Mouse (Mus musculus): Measurements from ENCODE around the gene Hnrnpl. TPM values are rescaled to one million over a fixed set of nuclear protein-coding genes. Genes with fewer than 3 reads are reported as not detected.

Hnrnpl gene
- polyA plus RNA-seq, 1 experiment = 633 TPM

DNA sequence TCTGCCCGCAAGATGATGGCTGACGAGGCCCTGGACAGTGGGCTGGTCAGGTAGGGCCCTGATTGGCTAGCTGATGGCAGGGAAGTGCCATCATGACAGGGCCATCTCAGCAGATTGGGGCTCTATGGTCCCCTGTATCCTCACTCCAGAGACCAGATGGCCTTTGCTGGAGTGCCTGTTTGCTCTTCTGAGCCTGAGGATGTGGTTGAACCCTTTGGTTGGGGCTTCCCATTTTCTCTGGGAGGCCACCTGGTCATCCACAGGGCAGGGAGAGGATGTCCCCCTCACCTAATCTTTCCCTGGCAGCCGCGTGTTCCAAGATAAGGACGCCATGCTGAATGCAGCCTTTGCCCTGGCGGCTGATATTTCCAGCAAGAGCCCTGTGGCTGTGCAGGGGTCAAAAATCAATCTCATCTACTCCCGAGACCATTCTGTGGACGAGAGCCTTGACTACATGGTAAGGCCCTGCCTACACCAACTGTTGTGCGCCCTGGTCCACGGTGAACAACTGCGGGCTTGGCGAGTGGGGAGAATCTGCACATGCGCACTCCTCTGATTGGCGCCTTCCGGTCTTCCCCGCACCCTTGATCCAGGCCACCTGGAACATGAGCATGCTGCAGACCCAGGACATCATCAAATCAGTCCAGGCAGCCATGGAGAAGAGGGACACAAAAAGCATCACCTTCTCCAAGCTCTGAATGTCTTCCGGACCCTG lies 23.2 kb downstream of the Hnrnpl start:
- no peaks in the 10 kb centered on the region for H3K27me3 ChIP-seq (ENCODE audit: control insufficient read depth, insufficient read depth, low read length, poor library complexity, severe bottlenecking)
- no peak for TF ChIP-seq POLR2A (IDR thresholded peaks at IDR 0.05; ENCODE audit: insufficient read depth, low read length)
- TF ChIP-seq EP300 (IDR thresholded peaks at IDR 0.05; ENCODE audit: insufficient read depth, low read depth, low read length) = no peak
- TF ChIP-seq CTCF (IDR thresholded peaks at IDR 0.05; ENCODE audit: low read depth, low read length) = no peak
- H3K36me3 ChIP-seq (ENCODE audit: control insufficient read depth, insufficient read depth, low read length, poor library complexity, severe bottlenecking) = no peaks in the 10 kb centered on the region; the same call in 1 of the 2 replicates
- H3K9me3 ChIP-seq (replicated peaks; ENCODE audit: control insufficient read depth, insufficient read depth, low read length, poor library complexity, severe bottlenecking) = no peaks in the 10 kb centered on the region
- no peak overlapping the region for H3K9ac ChIP-seq (ENCODE audit: low read depth, poor library complexity, severe bottlenecking)
- no peak overlapping the region for H3K27ac ChIP-seq (ENCODE audit: insufficient read depth, low read length)
- H3K4me1 ChIP-seq (ENCODE audit: control insufficient read depth, insufficient read depth, low read length) = no peaks in the 10 kb centered on the region
- no peak overlapping the region for H3K4me3 ChIP-seq (ENCODE audit: low read depth, low read length)

DNA sequence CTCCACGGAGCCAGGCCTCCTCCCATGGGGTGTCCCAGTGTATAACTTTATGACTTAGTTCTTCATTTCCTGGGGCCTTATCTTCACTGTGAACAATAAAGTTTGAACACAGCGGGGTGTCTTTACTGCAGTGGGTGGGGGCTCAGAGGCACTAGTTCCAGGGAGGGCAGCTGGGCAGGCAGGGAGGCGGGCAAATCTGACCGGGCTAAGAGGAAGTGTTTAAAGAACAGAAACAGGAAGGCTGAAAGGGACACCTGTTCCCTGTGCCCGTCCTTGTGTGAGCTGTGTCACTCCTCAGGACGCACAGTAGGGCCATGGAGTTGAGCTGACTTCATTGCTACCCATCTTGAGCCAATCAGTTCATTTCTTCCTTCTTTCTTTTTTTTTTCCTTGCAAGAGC lies 23.8 kb downstream of the Hnrnpl start:
- Histone ChIP-seq H3K4me1 (ENCODE audit: control insufficient read depth, insufficient read depth, low read length) (no peaks in the 10 kb centered on the region), H3K9me3 (replicated peaks; ENCODE audit: control insufficient read depth, insufficient read depth, low read length, poor library complexity, severe bottlenecking) (no peaks in the 10 kb centered on the region), H3K27me3 (ENCODE audit: control insufficient read depth, insufficient read depth, low read length, poor library complexity, severe bottlenecking) (no peaks in the 10 kb centered on the region), H3K27ac (ENCODE audit: insufficient read depth, low read length) (no peak overlapping the region), H3K36me3 (ENCODE audit: control insufficient read depth, insufficient read depth, low read length, poor library complexity, severe bottlenecking) (no peaks in the 10 kb centered on the region; the same call in 1 of the 2 replicates), H3K9ac (ENCODE audit: low read depth, poor library complexity, severe bottlenecking) (no peak overlapping the region), H3K4me3 (ENCODE audit: low read depth, low read length) (no peak overlapping the region)
- TF ChIP-seq EP300 (IDR thresholded peaks at IDR 0.05; ENCODE audit: insufficient read depth, low read depth, low read length) = no peak
- no peak for TF ChIP-seq CTCF (IDR thresholded peaks at IDR 0.05; ENCODE audit: low read depth, low read length)
- no peak for TF ChIP-seq POLR2A (IDR thresholded peaks at IDR 0.05; ENCODE audit: insufficient read depth, low read length)

DNA sequence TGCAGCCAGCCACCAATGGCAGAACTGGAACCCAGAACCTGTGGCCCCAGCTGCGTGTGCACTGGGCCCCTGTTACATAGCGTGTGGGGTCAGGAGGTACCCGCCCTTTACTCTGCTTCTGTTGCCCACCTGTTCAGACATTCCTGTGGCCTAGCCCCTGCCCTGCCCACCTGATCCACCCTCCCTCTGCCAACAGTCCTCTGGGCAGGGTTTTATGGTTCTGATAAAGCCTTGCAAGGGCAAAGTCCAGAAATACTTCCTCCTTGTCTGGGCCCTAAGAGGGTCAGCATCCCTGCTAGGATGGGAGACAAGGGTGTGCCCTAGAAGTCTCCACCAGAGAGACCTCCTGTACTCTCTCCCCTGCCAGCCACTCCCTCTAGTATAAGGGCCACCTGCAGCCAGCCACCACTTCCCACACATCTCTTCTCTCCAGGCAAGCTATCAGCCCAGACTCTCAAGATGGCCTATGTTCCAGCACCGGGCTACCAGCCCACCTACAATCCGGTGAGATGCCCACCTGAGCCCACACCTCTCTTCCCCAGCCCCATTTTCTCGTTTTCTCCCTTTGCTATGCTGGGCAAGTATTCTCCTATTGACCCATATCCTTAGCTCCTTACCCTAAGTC lies 25.5 kb downstream of the Hnrnpl start, which contains the start of gene Lgals4:
Lgals4 (plus strand) TSS at position 132 of the 625 bp plus-strand sequence.
- H3K36me3 ChIP-seq (ENCODE audit: control insufficient read depth, insufficient read depth, low read length, poor library complexity, severe bottlenecking) = no peaks in the 10 kb centered on the region; the same call in 1 of the 2 replicates
- no peaks in the 10 kb centered on the region for H3K4me1 ChIP-seq (ENCODE audit: control insufficient read depth, insufficient read depth, low read length)
- H3K9ac ChIP-seq (ENCODE audit: low read depth, poor library complexity, severe bottlenecking) = no peak within 1 kb of the TSS
- no peak within 1 kb of the TSS for H3K27ac ChIP-seq (ENCODE audit: insufficient read depth, low read length)
- H3K27me3 ChIP-seq (ENCODE audit: control insufficient read depth, insufficient read depth, low read length, poor library complexity, severe bottlenecking) = no peaks in the 10 kb centered on the region
- no peak within 1 kb of the TSS for H3K4me3 ChIP-seq (ENCODE audit: low read depth, low read length)
- no peak for TF ChIP-seq CTCF (IDR thresholded peaks at IDR 0.05; ENCODE audit: low read depth, low read length)
- no peak for TF ChIP-seq EP300 (IDR thresholded peaks at IDR 0.05; ENCODE audit: insufficient read depth, low read depth, low read length)
- TF ChIP-seq POLR2A (IDR thresholded peaks at IDR 0.05; ENCODE audit: insufficient read depth, low read length) = no peak
- H3K9me3 ChIP-seq (replicated peaks; ENCODE audit: control insufficient read depth, insufficient read depth, low read length, poor library complexity, severe bottlenecking) = no peaks in the 10 kb centered on the region

DNA sequence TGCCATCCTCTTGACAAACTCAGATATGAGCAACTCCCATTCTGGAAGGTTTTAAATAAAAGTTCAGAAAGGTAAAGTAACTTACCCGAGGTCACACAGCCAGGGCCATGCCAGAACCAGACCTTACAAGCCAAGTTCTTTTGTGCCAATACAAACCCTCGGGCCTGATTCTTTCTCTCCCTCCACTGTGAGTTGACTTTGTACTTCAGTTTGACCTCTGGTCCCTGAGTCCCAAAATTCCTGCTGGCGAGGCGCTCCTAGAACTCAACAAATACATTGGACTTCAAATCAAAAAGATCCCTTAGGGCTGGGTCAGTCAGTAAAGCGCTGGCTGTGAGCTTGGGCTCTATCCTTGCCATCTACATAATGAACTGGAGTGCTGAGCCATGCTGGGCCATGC lies 28.6 kb downstream of the Hnrnpl start:
- H3K9me3 ChIP-seq (replicated peaks; ENCODE audit: control insufficient read depth, insufficient read depth, low read length, poor library complexity, severe bottlenecking) = no peaks in the 10 kb centered on the region
- no peak for TF ChIP-seq CTCF (IDR thresholded peaks at IDR 0.05; ENCODE audit: low read depth, low read length)
- no peak for TF ChIP-seq EP300 (IDR thresholded peaks at IDR 0.05; ENCODE audit: insufficient read depth, low read depth, low read length)
- TF ChIP-seq POLR2A (IDR thresholded peaks at IDR 0.05; ENCODE audit: insufficient read depth, low read length) = no peak
- H3K27me3 ChIP-seq (ENCODE audit: control insufficient read depth, insufficient read depth, low read length, poor library complexity, severe bottlenecking) = no peaks in the 10 kb centered on the region
- no peaks in the 10 kb centered on the region for H3K36me3 ChIP-seq (ENCODE audit: control insufficient read depth, insufficient read depth, low read length, poor library complexity, severe bottlenecking)
- H3K27ac ChIP-seq (ENCODE audit: insufficient read depth, low read length) = no peak overlapping the region
- no peak overlapping the region for H3K4me3 ChIP-seq (ENCODE audit: low read depth, low read length)
- H3K4me1 ChIP-seq (ENCODE audit: control insufficient read depth, insufficient read depth, low read length) = no peaks in the 10 kb centered on the region
- H3K9ac ChIP-seq (ENCODE audit: low read depth, poor library complexity, severe bottlenecking) = no peak overlapping the region

DNA sequence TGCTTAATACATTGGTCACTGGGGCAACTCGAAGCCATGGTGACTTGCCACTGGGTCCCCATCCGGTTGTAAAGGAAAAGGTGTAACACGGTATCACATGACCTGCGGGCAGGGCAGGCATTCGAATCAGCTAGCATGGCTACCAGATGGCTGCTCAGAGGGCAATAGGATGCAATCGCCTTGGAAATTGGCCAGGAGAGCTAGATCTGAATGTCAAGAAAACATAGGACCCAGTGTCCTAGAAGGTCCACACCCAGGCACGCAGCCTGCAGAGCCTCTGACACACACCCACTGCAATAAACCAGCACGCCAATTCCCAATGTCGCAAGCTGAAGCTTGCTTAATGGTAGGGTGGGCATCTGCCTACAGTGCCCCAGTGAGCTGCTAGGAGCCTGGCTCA lies 30.0 kb downstream of the Hnrnpl start:
- TF ChIP-seq EP300 (IDR thresholded peaks at IDR 0.05; ENCODE audit: insufficient read depth, low read depth, low read length) = no peak
- no peak for TF ChIP-seq POLR2A (IDR thresholded peaks at IDR 0.05; ENCODE audit: insufficient read depth, low read length)
- no peak for TF ChIP-seq CTCF (IDR thresholded peaks at IDR 0.05; ENCODE audit: low read depth, low read length)
- Histone ChIP-seq H3K4me1 (ENCODE audit: control insufficient read depth, insufficient read depth, low read length) (no peaks in the 10 kb centered on the region), H3K36me3 (ENCODE audit: control insufficient read depth, insufficient read depth, low read length, poor library complexity, severe bottlenecking) (no peaks in the 10 kb centered on the region), H3K9ac (ENCODE audit: low read depth, poor library complexity, severe bottlenecking) (no peak overlapping the region), H3K27ac (ENCODE audit: insufficient read depth, low read length) (no peak overlapping the region), H3K9me3 (replicated peaks; ENCODE audit: control insufficient read depth, insufficient read depth, low read length, poor library complexity, severe bottlenecking) (no peaks in the 10 kb centered on the region), H3K4me3 (ENCODE audit: low read depth, low read length) (no peak overlapping the region), H3K27me3 (ENCODE audit: control insufficient read depth, insufficient read depth, low read length, poor library complexity, severe bottlenecking) (no peaks in the 10 kb centered on the region)

DNA sequence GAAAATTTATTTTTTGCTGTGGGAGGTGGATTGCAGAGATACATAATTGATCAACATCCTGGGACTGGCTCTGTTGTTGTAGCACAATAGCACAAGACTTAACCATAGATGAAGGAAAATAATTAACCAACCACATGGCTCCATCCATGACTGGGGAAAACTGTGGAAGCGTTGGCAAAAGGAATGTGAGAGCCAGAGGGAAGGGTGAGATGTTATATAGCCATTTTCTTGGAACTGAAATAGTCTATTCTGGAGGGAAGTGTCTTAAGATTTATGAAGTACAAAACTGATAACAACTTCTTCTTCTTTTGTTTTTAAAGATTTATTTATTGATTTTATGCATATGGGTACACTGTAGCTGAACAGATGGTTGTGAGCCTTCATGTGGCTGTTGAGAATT lies 38.9 kb downstream of the Hnrnpl start:
- no peak for TF ChIP-seq CTCF (IDR thresholded peaks at IDR 0.05; ENCODE audit: low read depth, low read length)
- TF ChIP-seq POLR2A (IDR thresholded peaks at IDR 0.05; ENCODE audit: insufficient read depth, low read length) = no peak
- no peak for TF ChIP-seq EP300 (IDR thresholded peaks at IDR 0.05; ENCODE audit: insufficient read depth, low read depth, low read length)
- Histone ChIP-seq H3K9ac (ENCODE audit: low read depth, poor library complexity, severe bottlenecking) (no peak overlapping the region), H3K36me3 (ENCODE audit: control insufficient read depth, insufficient read depth, low read length, poor library complexity, severe bottlenecking) (no peaks in the 10 kb centered on the region)

More for the DNA sequence above, 38.9 kb downstream of the Hnrnpl start:
- Histone ChIP-seq H3K27me3 (ENCODE audit: control insufficient read depth, insufficient read depth, low read length, poor library complexity, severe bottlenecking) (no peaks in the 10 kb centered on the region), H3K4me3 (ENCODE audit: low read depth, low read length) (no peak overlapping the region), H3K9me3 (replicated peaks; ENCODE audit: control insufficient read depth, insufficient read depth, low read length, poor library complexity, severe bottlenecking) (no peaks in the 10 kb centered on the region), H3K4me1 (ENCODE audit: control insufficient read depth, insufficient read depth, low read length) (no peaks in the 10 kb centered on the region), H3K27ac (ENCODE audit: insufficient read depth, low read length) (no peak overlapping the region)
